Mouse (Mus musculus): ENCODE data around the gene 4930432M17Rik.

The 4930432M17Rik gene

GRCm38 (mm10) chr3:121707106-121707505, 36.5 kb downstream of the 4930432M17Rik start:
- WGBS: 82% methylated on average over 4 of the region's 4 CpGs

- 58% methylated on average over 7 of the region's 7 CpGs for WGBS
Measured at GRCm38 (mm10) chr3:121710894-121711531, 40.5 kb downstream of the 4930432M17Rik start.

- WGBS: 91% methylated on average over 4 of the region's 4 CpGs
Measured at GRCm38 (mm10) chr3:121712222-121712621, 41.7 kb downstream of the 4930432M17Rik start.

- 82% methylated on average over 17 of the region's 17 CpGs for WGBS
Measured at GRCm38 (mm10) chr3:121713151-121713701, 42.7 kb downstream of the 4930432M17Rik start.

GRCm38 (mm10) chr3:121713816-121714215, 43.3 kb downstream of the 4930432M17Rik start:
- WGBS: 73% methylated on average over 8 of the region's 8 CpGs

- 90% methylated on average over 2 of the region's 2 CpGs for WGBS
Measured at GRCm38 (mm10) chr3:121714461-121714860, 43.9 kb downstream of the 4930432M17Rik start.

- 62% methylated on average over 6 of the region's 6 CpGs for WGBS
Measured at GRCm38 (mm10) chr3:121715741-121716459, 45.3 kb downstream of the 4930432M17Rik start.

- 79% methylated on average over 5 of the region's 5 CpGs for WGBS
Measured at GRCm38 (mm10) chr3:121716480-121716879, 45.9 kb downstream of the 4930432M17Rik start.

- WGBS: 83% methylated on average over 8 of the region's 8 CpGs
Measured at GRCm38 (mm10) chr3:121718679-121719078, 48.1 kb downstream of the 4930432M17Rik start.

GRCm38 (mm10) chr3:121719701-121720100, 49.1 kb downstream of the 4930432M17Rik start:
- 68% methylated on average over 3 of the region's 3 CpGs for WGBS

GRCm38 (mm10) chr3:121720801-121721690, 50.5 kb downstream of the 4930432M17Rik start:
- WGBS: 43% methylated on average over 14 of the region's 14 CpGs

GRCm38 (mm10) chr3:121721691-121722070, 51.1 kb downstream of the 4930432M17Rik start:
- WGBS: 57% methylated on average over 7 of the region's 7 CpGs

GRCm38 (mm10) chr3:121722971-121723844, 52.6 kb downstream of the 4930432M17Rik start, which contains the start of gene F3:
Gene F3, plus strand, starts transcription at chr3:121723537.
- WGBS: 1% methylated on average over 72 of the region's 73 CpGs

- WGBS: 6% methylated on average over 20 of the region's 20 CpGs
Measured at GRCm38 (mm10) chr3:121723968-121724524, 53.5 kb downstream of the 4930432M17Rik start.

GRCm38 (mm10) chr3:121724553-121724952, 54.0 kb downstream of the 4930432M17Rik start:
- 31% methylated on average over 12 of the region's 12 CpGs for WGBS

GRCm38 (mm10) chr3:121725651-121726050, 55.1 kb downstream of the 4930432M17Rik start:
- 57% methylated on average over 10 of the region's 10 CpGs for WGBS

GRCm38 (mm10) chr3:121729678-121730077, 59.1 kb downstream of the 4930432M17Rik start:
- 83% methylated on average over 4 of the region's 4 CpGs for WGBS
